Mouse (Mus musculus) cerebellum, postnatal 4 days (tissue): ENCODE measurements at regions not wholly inside any gene's neighbourhood (a gene's known extent, or its start where the extent isn't known, plus 50 kb on each side); places are given as distances from the start of the nearest gene placed in this dataset.

Source experiments
- DNase-seq, 2 experiments: peaks; one replicate each; pipeline ENCODE4 v3.0.0; 2022; ENCODE audit warnings: low spot score in 2 of 2, mixed read lengths in 1 of 2

- DNase-seq, result no peak
These were observed 66.3 kb downstream of the Fam50b start for GRCm38 (mm10) chr13:34800906-34801305.

DNA sequence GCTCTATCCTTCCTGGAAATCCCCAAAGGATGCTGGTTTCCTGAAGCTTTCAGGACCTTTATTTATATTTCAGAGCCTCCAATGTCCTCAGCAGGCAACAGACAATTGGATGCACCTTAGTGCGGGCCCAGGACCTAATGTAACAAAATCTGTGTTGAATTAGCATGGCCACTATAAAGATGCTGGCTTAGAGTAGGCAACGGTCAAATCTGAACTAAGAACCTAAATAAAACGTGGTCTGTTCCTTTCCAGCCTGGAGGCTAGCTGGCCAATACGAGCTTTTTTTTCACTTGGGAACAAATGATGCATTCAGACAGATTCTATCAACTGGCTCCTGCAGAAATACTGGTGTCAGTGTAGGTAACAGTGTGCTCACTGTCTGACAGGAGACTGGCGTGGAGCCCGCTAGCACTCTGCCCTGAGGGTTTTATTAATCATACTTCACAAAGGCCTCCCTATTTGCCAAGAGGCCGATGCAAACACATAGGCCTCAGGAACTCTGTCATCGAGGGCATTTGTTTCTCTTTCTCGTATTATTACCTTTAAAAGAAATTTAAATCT is 68.5 kb upstream of the Prpf4b start:
- peak in 1 of 2 experiments; percentile 13 for DNase-seq

DNA sequence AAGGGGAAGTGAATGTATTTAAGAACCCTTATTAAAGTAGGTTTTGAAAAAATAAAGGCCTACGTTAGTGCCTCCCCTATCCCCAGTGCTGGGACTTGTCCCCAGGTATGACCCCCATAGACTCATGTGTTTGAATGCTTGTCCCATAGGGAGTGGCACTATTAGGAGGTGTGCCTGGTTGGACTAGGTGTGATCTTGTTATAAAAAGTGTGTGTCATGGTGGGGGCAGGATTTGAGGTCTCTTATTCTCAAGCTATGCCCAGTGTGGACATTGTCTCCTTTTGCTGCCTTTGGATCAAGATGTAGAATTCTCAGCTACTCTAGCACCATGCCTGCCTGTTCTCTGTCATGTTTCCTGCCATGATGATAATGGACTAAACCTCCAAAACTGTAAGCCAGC is 65.6 kb upstream of the Prpf4b start:
- no peak for DNase-seq

GRCm38 (mm10) chr13:34814161-34815056 is 60.7 kb upstream of the Prpf4b start:
- peak; percentile 27 to 72 for DNase-seq

DNA sequence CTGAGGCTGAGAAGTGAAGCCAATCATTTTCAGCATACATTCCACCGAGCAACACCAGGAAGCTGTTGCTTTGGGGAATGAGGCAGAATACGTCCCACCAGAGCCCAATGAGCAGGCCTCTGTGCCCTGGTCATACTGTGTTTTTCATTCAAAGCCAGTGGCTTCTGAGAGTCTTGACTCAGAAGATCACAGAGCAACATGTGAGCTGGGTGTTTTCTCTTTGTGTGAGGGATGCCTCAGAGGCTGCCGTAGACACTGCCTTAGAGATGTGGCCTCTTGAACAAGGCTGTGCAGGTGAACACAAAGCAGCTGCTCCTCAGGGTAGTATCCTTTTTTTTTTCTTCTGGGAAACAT is 60.1 kb upstream of the Prpf4b start:
- no peak for DNase-seq

DNA sequence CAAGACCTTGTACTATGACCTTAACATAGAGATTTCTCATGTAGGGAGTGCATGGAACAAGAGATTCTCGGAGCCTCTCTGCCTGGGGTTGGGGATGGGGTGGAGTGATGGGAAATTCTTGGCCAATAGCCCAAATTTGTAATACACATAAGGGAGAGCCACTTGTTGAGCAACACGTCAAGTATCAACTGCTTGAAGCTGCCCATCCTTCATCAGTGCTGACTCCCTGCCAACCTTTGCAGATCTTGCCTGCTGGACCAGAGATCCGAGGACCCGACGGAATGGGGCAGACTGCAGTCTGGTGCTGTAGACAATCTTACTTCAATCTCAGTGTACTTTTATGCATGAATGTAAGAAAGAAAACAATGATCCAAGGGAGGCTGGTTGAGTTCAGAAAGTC is 56.9 kb upstream of the Prpf4b start:
- DNase-seq, result no peak

- DNase-seq, result no peak
These were observed 54.7 kb upstream of the Prpf4b start for GRCm38 (mm10) chr13:34820423-34820822.

- no peak for DNase-seq
These were observed 53.2 kb upstream of the Prpf4b start for GRCm38 (mm10) chr13:34821946-34822345.

- no peak for DNase-seq
These were observed 50.9 kb upstream of the Prpf4b start for GRCm38 (mm10) chr13:34824157-34824556.
